Comparison of ENCODE assay signal across 19 mouse cellular contexts in the genomic region with DNA sequence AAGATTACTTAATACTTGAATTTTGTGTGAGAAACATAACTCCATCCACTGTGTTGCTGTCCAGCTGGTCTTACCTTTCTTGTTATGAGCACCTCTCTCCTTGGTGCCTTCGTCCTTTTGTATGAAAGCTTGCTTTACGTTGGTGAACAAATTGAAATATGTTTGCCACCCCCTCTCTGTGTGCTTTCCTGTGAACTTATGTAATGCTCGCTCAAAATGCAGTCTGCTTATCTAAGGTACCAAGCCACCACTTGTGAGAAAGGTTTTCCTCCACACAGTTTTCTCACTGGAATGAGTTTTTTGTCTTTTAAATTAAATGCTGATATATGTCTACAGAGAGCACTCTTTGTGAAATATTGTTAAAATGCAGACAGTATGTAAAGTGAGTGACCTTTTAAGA. TPM values are rescaled to one million over a fixed set of nuclear protein-coding genes. Genes with fewer than 3 reads are reported as not detected.
"Had no signal": no experiment of that assay in that cellular context is flagged by ENCODE, and none has a peak within 500 bp of the region (broad histone marks: within the 10 kb centered on the region; RNA-seq: fewer than 3 reads in every experiment).

No protein-coding gene starts in this region.

- ATAC-seq: liver, postnatal 0 days; lung, postnatal 0 days; midbrain, embryonic 13.5 days; midbrain, embryonic 15.5 days had no signal

- DNase-seq: liver, postnatal 0 days; lung, adult 2 months; lung, postnatal 14 days; lung, postnatal 36 days; right cerebral cortex, postnatal 14 days; thymus, adult 18-20 months; thymus, postnatal 14 days; thymus, postnatal 36 days had no signal

- H3K27ac ChIP-seq: lung, embryonic 15.5 days; macrophage; midbrain, embryonic 13.5 days; midbrain, embryonic 15.5 days; neural tube, embryonic 12.5 days; stomach, embryonic 15.5 days; stomach, postnatal 0 days had no signal

- H3K4me3 ChIP-seq: lung, embryonic 15.5 days; megakaryocyte, embryonic 14.5 days; midbrain, embryonic 13.5 days; midbrain, embryonic 15.5 days; neural tube, embryonic 12.5 days; stomach, embryonic 15.5 days had no signal

RNA-seq across cellular contexts. Expression of a gene that starts 36.2 kb away (rescaled TPM):
- total RNA-seq: megakaryocyte progenitor cell, adult 5-6 weeks; neutrophil, adult 5-6 weeks had no signal
